Mouse (Mus musculus): ENCODE data around the gene Hist1h4c. TPM values are rescaled to one million over a fixed set of nuclear protein-coding genes. Genes with fewer than 3 reads are reported as not detected.
"Not testable (repeated sequence)": the region's sequence is repeated elsewhere in the genome, so short reads cannot be mapped to it uniquely, and the experiment has no call there.

Gene Hist1h4c
- polyA plus RNA-seq, 1 experiment from 2014 or later: 5.2 TPM

- Histone ChIP-seq H3K36me3 (ENCODE audit: control insufficient read depth, insufficient read depth, low read length) (no peaks in the 10 kb centered on the region), H3K4me3 (ENCODE audit: low read depth, low read length) (no peak overlapping the region), H3K27ac (ENCODE audit: low read depth, low read length) (no peak overlapping the region), H3K9me3 (ENCODE audit: control insufficient read depth, low read length) (no peaks in the 10 kb centered on the region), H3K4me2 (no peak overlapping the region), H3K4me1 (replicated peaks; ENCODE audit: control insufficient read depth, insufficient read depth, low read length) (peaks cover 8% of the 10 kb centered on the region), H3K27me3 (replicated peaks; ENCODE audit: control insufficient read depth, insufficient read depth, low read length) (0 out of 2 replicates have a peak, but pooled peaks cover 4% of the 10 kb centered on the region), H3K9ac (ENCODE audit: low read depth, low read length) (no peak overlapping the region)
- DNase-seq (ENCODE audit: low spot score) (peak; percentile 27), ATAC-seq (replicated peaks; ENCODE audit: low FRiP score) (no peak)
- WGBS: 81% methylated on average over 7 of the region's 7 CpGs
These were observed 7.6 kb upstream of the Hist1h4c start for GRCm38 (mm10) chr13:23705751-23706356.

GRCm38 (mm10) chr13:23702801-23703200 is 4.5 kb upstream of the Hist1h4c start:
- WGBS: 90% methylated on average over 2 of the region's 2 CpGs
- H3K4me2 ChIP-seq; H3K9me3 ChIP-seq (ENCODE audit: control insufficient read depth, low read length); DNase-seq (ENCODE audit: low spot score); ATAC-seq (replicated peaks; ENCODE audit: low FRiP score); H3K4me3 ChIP-seq (ENCODE audit: low read depth, low read length); H3K36me3 ChIP-seq (ENCODE audit: control insufficient read depth, insufficient read depth, low read length); H3K27ac ChIP-seq (ENCODE audit: low read depth, low read length); H3K27me3 ChIP-seq (replicated peaks; ENCODE audit: control insufficient read depth, insufficient read depth, low read length); H3K9ac ChIP-seq (ENCODE audit: low read depth, low read length): not testable (repeated sequence)
- H3K4me1 ChIP-seq (replicated peaks; ENCODE audit: control insufficient read depth, insufficient read depth, low read length): peaks cover 11% of the 10 kb centered on the region

GRCm38 (mm10) chr13:23702220-23702619 is 4.0 kb upstream of the Hist1h4c start:
- peaks cover 11% of the 10 kb centered on the region for H3K4me1 ChIP-seq (replicated peaks; ENCODE audit: control insufficient read depth, insufficient read depth, low read length)
- H3K27ac ChIP-seq (ENCODE audit: low read depth, low read length): no peak overlapping the region
- WGBS: 61% methylated on average over 4 of the region's 4 CpGs
- ATAC-seq (replicated peaks; ENCODE audit: low FRiP score) (no peak), DNase-seq (ENCODE audit: low spot score) (no peak)
- no peaks in the 10 kb centered on the region for H3K36me3 ChIP-seq (ENCODE audit: control insufficient read depth, insufficient read depth, low read length)
- H3K4me3 ChIP-seq (ENCODE audit: low read depth, low read length): no peak overlapping the region
- H3K9me3 ChIP-seq (ENCODE audit: control insufficient read depth, low read length): no peaks in the 10 kb centered on the region
- H3K9ac ChIP-seq (ENCODE audit: low read depth, low read length): no peak overlapping the region
- no peak overlapping the region for H3K4me2 ChIP-seq
- no peaks in the 10 kb centered on the region for H3K27me3 ChIP-seq (replicated peaks; ENCODE audit: control insufficient read depth, insufficient read depth, low read length)

- Histone ChIP-seq H3K9me3 (ENCODE audit: control insufficient read depth, low read length) (no peaks in the 10 kb centered on the region), H3K27ac (ENCODE audit: low read depth, low read length) (0 out of 2 replicates have a peak overlapping the region, but pooled peaks have one; percentile 3), H3K4me3 (ENCODE audit: low read depth, low read length) (no peak overlapping the region), H3K4me1 (replicated peaks; ENCODE audit: control insufficient read depth, insufficient read depth, low read length) (peaks cover 12% of the 10 kb centered on the region), H3K27me3 (replicated peaks; ENCODE audit: control insufficient read depth, insufficient read depth, low read length) (no peaks in the 10 kb centered on the region), H3K9ac (ENCODE audit: low read depth, low read length) (peak overlapping the region; percentile 46), H3K4me2 (0 out of 2 replicates have a peak overlapping the region, but pooled peaks have one; percentile 4), H3K36me3 (ENCODE audit: control insufficient read depth, insufficient read depth, low read length) (no peaks in the 10 kb centered on the region)
- DNase-seq (ENCODE audit: low spot score) (peak; percentile 61), ATAC-seq (replicated peaks; ENCODE audit: low FRiP score) (peak; percentile 47; the same call in 1 of the 2 replicates)
- 22% methylated on average over 8 of the region's 8 CpGs for WGBS
These were observed 2.7 kb upstream of the Hist1h4c start for GRCm38 (mm10) chr13:23700786-23701520.

GRCm38 (mm10) chr13:23699767-23700166 is 1.5 kb upstream of the Hist1h4c start:
- no peak for ATAC-seq (replicated peaks; ENCODE audit: low FRiP score)
- no peak for DNase-seq (ENCODE audit: low spot score)
- H3K4me1 ChIP-seq (replicated peaks; ENCODE audit: control insufficient read depth, insufficient read depth, low read length): peaks cover 16% of the 10 kb centered on the region

GRCm38 (mm10) chr13:23698996-23699395 is 742 bp upstream of the Hist1h4c start:
- no peak for DNase-seq (ENCODE audit: low spot score)
- peaks cover 16% of the 10 kb centered on the region for H3K4me1 ChIP-seq (replicated peaks; ENCODE audit: control insufficient read depth, insufficient read depth, low read length)
- H3K27ac ChIP-seq (ENCODE audit: low read depth, low read length): peak overlapping the region; percentile 78
- 76% methylated on average over 6 of the region's 6 CpGs for WGBS
- peak overlapping the region; percentile 35 for H3K4me2 ChIP-seq
- H3K36me3 ChIP-seq (ENCODE audit: control insufficient read depth, insufficient read depth, low read length): no peaks in the 10 kb centered on the region
- H3K27me3 ChIP-seq (replicated peaks; ENCODE audit: control insufficient read depth, insufficient read depth, low read length): no peaks in the 10 kb centered on the region
- H3K9ac ChIP-seq (ENCODE audit: low read depth, low read length): peak overlapping the region; percentile 27; the same call in 1 of the 2 replicates
- H3K4me3 ChIP-seq (ENCODE audit: low read depth, low read length): no peak overlapping the region
- ATAC-seq (replicated peaks; ENCODE audit: low FRiP score): no peak
- H3K9me3 ChIP-seq (ENCODE audit: control insufficient read depth, low read length): no peaks in the 10 kb centered on the region

More at GRCm38 (mm10) chr13:23699767-23700166, 1.5 kb upstream of the Hist1h4c start:
- H3K9me3 ChIP-seq (ENCODE audit: control insufficient read depth, low read length): no peaks in the 10 kb centered on the region
- WGBS: 69% methylated on average over 3 of the region's 3 CpGs
- H3K27ac ChIP-seq (ENCODE audit: low read depth, low read length): no peak overlapping the region
- no peak overlapping the region for H3K9ac ChIP-seq (ENCODE audit: low read depth, low read length)
- H3K36me3 ChIP-seq (ENCODE audit: control insufficient read depth, insufficient read depth, low read length): no peaks in the 10 kb centered on the region
- H3K4me3 ChIP-seq (ENCODE audit: low read depth, low read length): no peak overlapping the region
- H3K27me3 ChIP-seq (replicated peaks; ENCODE audit: control insufficient read depth, insufficient read depth, low read length): no peaks in the 10 kb centered on the region
- H3K4me2 ChIP-seq: no peak overlapping the region

GRCm38 (mm10) chr13:23697491-23698299 is 559 bp downstream of the Hist1h4c start:
- Histone ChIP-seq H3K36me3 (ENCODE audit: control insufficient read depth, insufficient read depth, low read length) (no peaks in the 10 kb centered on the region), H3K27me3 (replicated peaks; ENCODE audit: control insufficient read depth, insufficient read depth, low read length) (no peaks in the 10 kb centered on the region), H3K4me2 (peak overlapping the region; percentile 59), H3K4me1 (replicated peaks; ENCODE audit: control insufficient read depth, insufficient read depth, low read length) (peaks cover 16% of the 10 kb centered on the region), H3K9ac (ENCODE audit: low read depth, low read length) (peak overlapping the region; percentile 73), H3K27ac (ENCODE audit: low read depth, low read length) (peak overlapping the region; percentile 99), H3K4me3 (ENCODE audit: low read depth, low read length) (peak overlapping the region; percentile 42), H3K9me3 (ENCODE audit: control insufficient read depth, low read length) (no peaks in the 10 kb centered on the region)
- under 1% methylated on average over 23 of the region's 32 CpGs for WGBS
- peak; percentile 57 for DNase-seq (ENCODE audit: low spot score)
- ATAC-seq (replicated peaks; ENCODE audit: low FRiP score): peak; percentile 72

- Histone ChIP-seq H3K4me3 (ENCODE audit: low read depth, low read length) (no peak overlapping the region), H3K36me3 (ENCODE audit: control insufficient read depth, insufficient read depth, low read length) (no peaks in the 10 kb centered on the region), H3K9ac (ENCODE audit: low read depth, low read length) (peak overlapping the region; percentile 25; the same call in 1 of the 2 replicates), H3K27ac (ENCODE audit: low read depth, low read length) (peak overlapping the region; percentile 69; the same call in 1 of the 2 replicates), H3K9me3 (ENCODE audit: control insufficient read depth, low read length) (no peaks in the 10 kb centered on the region), H3K4me1 (replicated peaks; ENCODE audit: control insufficient read depth, insufficient read depth, low read length) (peaks cover 15% of the 10 kb centered on the region), H3K4me2 (peak overlapping the region; percentile 51), H3K27me3 (replicated peaks; ENCODE audit: control insufficient read depth, insufficient read depth, low read length) (no peaks in the 10 kb centered on the region)
- peak; percentile 45 for DNase-seq (ENCODE audit: low spot score)
- WGBS: 43% methylated on average over 15 of the region's 15 CpGs
- no peak for ATAC-seq (replicated peaks; ENCODE audit: low FRiP score)
These were observed 2.2 kb downstream of the Hist1h4c start for GRCm38 (mm10) chr13:23696061-23696474.

Data from liver, embryonic 11.5 days (tissue).